Mouse (Mus musculus): Measurements from ENCODE around the gene Mosmo.

GRCm38 (mm10) chr7:120739018-120739417, 61.6 kb downstream of the Mosmo start, which contains the start of gene Vwa3a:
- TF ChIP-seq POLR2A (IDR thresholded peaks at IDR 0.05; ENCODE audit: insufficient read length, low read depth), result no peak
- TF ChIP-seq E2F4 (IDR thresholded peaks at IDR 0.05; ENCODE audit: insufficient read depth), result no peak
- TF ChIP-seq CEBPB (IDR thresholded peaks at IDR 0.05; ENCODE audit: insufficient read depth, poor library complexity, severe bottlenecking), result no peak
- TF ChIP-seq TCF12 (IDR thresholded peaks at IDR 0.05; ENCODE audit: insufficient read depth, poor library complexity, severe bottlenecking), result no peak
- TF ChIP-seq MYOG (IDR thresholded peaks at IDR 0.05; ENCODE audit: control insufficient read depth in 1 of 3, insufficient read depth in 1 of 3, insufficient read length in 2 of 3, low read depth in 2 of 3), result no peak
- TF ChIP-seq POLR2AphosphoS2 (IDR thresholded peaks at IDR 0.05; ENCODE audit: insufficient read length, low read depth), result no peak
- no peak for TF ChIP-seq USF1 (IDR thresholded peaks at IDR 0.05; ENCODE audit: low read depth)
- TF ChIP-seq MYOD1 (IDR thresholded peaks at IDR 0.05; ENCODE audit: control insufficient read depth in 1 of 3, insufficient read length in 2 of 3, low read depth in 2 of 3), result no peak
- no peak for TF ChIP-seq MAX (IDR thresholded peaks at IDR 0.05; ENCODE audit: low read depth)
- no peak for TF ChIP-seq SRF (IDR thresholded peaks at IDR 0.05; ENCODE audit: control insufficient read depth, insufficient read length, low read depth)
- TF ChIP-seq REST (IDR thresholded peaks at IDR 0.05; ENCODE audit: insufficient read depth, insufficient read length), result no peak
